28 mouse cellular contexts compared by ENCODE assay signal in genomic region chr5:51471614-51472013, GRCm38 (mm10).
A peak's percentile ranks its signal among the peaks of the same experiment; 100 is the strongest.
DNase-seq lines count a peak whose midpoint lies in the region; ATAC-seq lines count a peak whose summit lies in the region.
"Had no signal": no experiment of that assay in that cellular context is flagged by ENCODE, and none has a peak within 500 bp of the region (broad histone marks: within the 10 kb centered on the region; RNA-seq: fewer than 3 reads in every experiment).

No protein-coding gene starts in this region.

- no peaks in the 10 kb centered on the region for H3K27me3 ChIP-seq in hindbrain, embryonic 12.5 days
- no peaks in the 10 kb centered on the region for H3K27me3 ChIP-seq in hindbrain, embryonic 10.5 days (ENCODE audit: insufficient read depth, poor library complexity, severe bottlenecking)
- no peaks in the 10 kb centered on the region; the same call in 1 of the 2 replicates for H3K27me3 ChIP-seq in neural tube, embryonic 11.5 days (ENCODE audit: control insufficient read depth, insufficient read depth, low read length)
- H3K27me3 ChIP-seq in hindbrain, embryonic 16.5 days (replicated peaks; ENCODE audit: control insufficient read depth, insufficient read depth, low read length) = no peaks in the 10 kb centered on the region
- H3K27me3 ChIP-seq: CH12.LX; heart, embryonic 13.5 days; liver, embryonic 15.5 days; lung, embryonic 15.5 days; Patski had no signal

- H3K9me3 ChIP-seq in hindbrain, embryonic 12.5 days (replicated peaks) = 0 out of 2 replicates have a peak, but pooled peaks cover 9% of the 10 kb centered on the region
- peaks cover 9% of the 10 kb centered on the region for H3K9me3 ChIP-seq in hindbrain, embryonic 10.5 days
- no peaks in the 10 kb centered on the region for H3K9me3 ChIP-seq in neural tube, embryonic 11.5 days (ENCODE audit: control insufficient read depth, low read length)
- no peaks in the 10 kb centered on the region for H3K9me3 ChIP-seq in hindbrain, embryonic 16.5 days (ENCODE audit: control insufficient read depth, low read length)
- H3K9me3 ChIP-seq: heart, embryonic 13.5 days; liver, embryonic 15.5 days; lung, embryonic 15.5 days had no signal

- H3K27ac ChIP-seq in hindbrain, embryonic 12.5 days = no peak overlapping the region
- no peak overlapping the region for H3K27ac ChIP-seq in hindbrain, embryonic 10.5 days
- no peak overlapping the region for H3K27ac ChIP-seq in neural tube, embryonic 11.5 days (ENCODE audit: low read depth, low read length)
- H3K27ac ChIP-seq in hindbrain, embryonic 16.5 days (ENCODE audit: low read depth, low read length) = no peak overlapping the region
- H3K27ac ChIP-seq: heart, embryonic 13.5 days; liver, embryonic 15.5 days; lung, embryonic 15.5 days had no signal

- peak; percentile 85 for ATAC-seq in hindbrain, embryonic 12.5 days (ENCODE audit: low FRiP score)
- ATAC-seq in neural tube, embryonic 11.5 days (ENCODE audit: insufficient read depth, low FRiP score, low TSS enrichment) = peak; percentile 64; the same call in 1 of the 2 replicates
- ATAC-seq in hindbrain, embryonic 16.5 days = peak; percentile 50; the same call in 1 of the 2 replicates
- ATAC-seq: forebrain, embryonic 16.5 days; intestine, postnatal 0 days; Patski had no signal

- no peaks in the 10 kb centered on the region for H3K36me3 ChIP-seq in hindbrain, embryonic 12.5 days
- H3K36me3 ChIP-seq in hindbrain, embryonic 10.5 days = 0 out of 2 replicates have a peak, but pooled peaks cover 9% of the 10 kb centered on the region
- H3K36me3 ChIP-seq in neural tube, embryonic 11.5 days (ENCODE audit: control insufficient read depth, insufficient read depth, low read length) = no peaks in the 10 kb centered on the region
- no peaks in the 10 kb centered on the region; the same call in 1 of the 2 replicates for H3K36me3 ChIP-seq in hindbrain, embryonic 16.5 days (ENCODE audit: control insufficient read depth, insufficient read depth, low read length)
- H3K36me3 ChIP-seq: G1E; liver, embryonic 15.5 days; lung, embryonic 15.5 days had no signal

- no peak overlapping the region for H3K9ac ChIP-seq in hindbrain, embryonic 12.5 days
- H3K9ac ChIP-seq in neural tube, embryonic 11.5 days (ENCODE audit: low read length) = no peak overlapping the region
- no peak overlapping the region for H3K9ac ChIP-seq in hindbrain, embryonic 16.5 days (ENCODE audit: low read depth, low read length)
- H3K9ac ChIP-seq: heart, embryonic 13.5 days; liver, embryonic 15.5 days; lung, embryonic 15.5 days had no signal

- H3K4me2 ChIP-seq in hindbrain, embryonic 12.5 days (replicated peaks) = no peak overlapping the region
- no peak overlapping the region for H3K4me2 ChIP-seq in neural tube, embryonic 11.5 days (ENCODE audit: low read depth)
- H3K4me2 ChIP-seq in hindbrain, embryonic 16.5 days (ENCODE audit: low read length) = no peak overlapping the region
- H3K4me2 ChIP-seq: heart, embryonic 13.5 days; liver, embryonic 15.5 days; lung, embryonic 15.5 days had no signal

- no peak overlapping the region for H3K4me3 ChIP-seq in hindbrain, embryonic 12.5 days
- no peak overlapping the region for H3K4me3 ChIP-seq in hindbrain, embryonic 10.5 days
- H3K4me3 ChIP-seq in neural tube, embryonic 11.5 days (ENCODE audit: low read depth, low read length) = no peak overlapping the region
- no peak overlapping the region for H3K4me3 ChIP-seq in hindbrain, embryonic 16.5 days (ENCODE audit: low read length)
- H3K4me3 ChIP-seq: heart, embryonic 13.5 days; liver, embryonic 15.5 days; lung, embryonic 15.5 days had no signal

- DNase-seq in hindbrain, embryonic 10.5 days (ENCODE audit: low spot score) = no peak
- DNase-seq in neural tube, embryonic 11.5 days (ENCODE audit: low spot score) = peak; percentile 33
- DNase-seq in neural tube, embryonic 10.5 days (ENCODE audit: extremely low spot score, low spot score) = no peak
- no peak for DNase-seq in kidney, postnatal 36 days
- no peak for DNase-seq in ovary, postnatal 14 days (ENCODE audit: low spot score)
- DNase-seq: adrenal gland, postnatal 36 days; B cell, adult 2 months; cerebellum, adult 11 months; cerebellum, adult 9-11 months; gastrocnemius, postnatal 25 days; heart, adult 18-20 months; heart, postnatal 14 days; kidney, postnatal 25 days; liver; lung, postnatal 4 days; right cerebral cortex, adult 18-20 months; right cerebral cortex, postnatal 4 days; thymus, postnatal 14 days had no signal

- no peaks in the 10 kb centered on the region for H3K4me1 ChIP-seq in hindbrain, embryonic 12.5 days
- H3K4me1 ChIP-seq in hindbrain, embryonic 10.5 days (replicated peaks) = no peaks in the 10 kb centered on the region
- H3K4me1 ChIP-seq in neural tube, embryonic 11.5 days (ENCODE audit: control insufficient read depth, insufficient read depth, low read length) = no peaks in the 10 kb centered on the region
- H3K4me1 ChIP-seq in hindbrain, embryonic 16.5 days (ENCODE audit: control insufficient read depth, insufficient read depth, low read depth, low read length) = no peaks in the 10 kb centered on the region
- H3K4me1 ChIP-seq: liver, embryonic 15.5 days; lung, embryonic 15.5 days had no signal

- 61% methylated on average over 4 of the region's 4 CpGs for WGBS in hindbrain, embryonic 12.5 days
- 58% methylated on average over 4 of the region's 4 CpGs for WGBS in hindbrain, embryonic 10.5 days
- WGBS in neural tube, embryonic 11.5 days = 50% methylated on average over 4 of the region's 4 CpGs
- WGBS in hindbrain, embryonic 16.5 days = 38% methylated on average over 4 of the region's 4 CpGs
